15 mouse cellular contexts compared by ENCODE assay signal in genomic region chr3:90064383-90064782, GRCm38 (mm10).
"Had no signal": no experiment of that assay in that cellular context is flagged by ENCODE, and none has a peak within 500 bp of the region (broad histone marks: within the 10 kb centered on the region; RNA-seq: fewer than 3 reads in every experiment).

No protein-coding gene starts in this region.

- ATAC-seq: liver, postnatal 0 days had no signal

- H3K4me2 ChIP-seq: kidney, embryonic 15.5 days; limb, embryonic 12.5 days; liver, embryonic 13.5 days; neural tube, embryonic 12.5 days; stomach, embryonic 15.5 days had no signal

- H3K27me3 ChIP-seq: kidney, embryonic 15.5 days; limb, embryonic 12.5 days; liver, embryonic 13.5 days; neural tube, embryonic 12.5 days; stomach, embryonic 15.5 days had no signal

- H3K9ac ChIP-seq: kidney, embryonic 15.5 days; limb, embryonic 12.5 days; liver, embryonic 13.5 days; liver, postnatal 0 days; neural tube, embryonic 12.5 days; stomach, embryonic 15.5 days had no signal

- DNase-seq: kidney, adult 18-20 months; kidney, postnatal 25 days; layer of hippocampus, adult 9-11 months; liver; liver, embryonic 13.5 days; liver, postnatal 0 days; midbrain, embryonic 14.5 days; right cerebral cortex, postnatal 14 days; thymus, adult 18-20 months; thymus, postnatal 25 days had no signal

- H3K27ac ChIP-seq: liver, embryonic 13.5 days; midbrain, embryonic 10.5 days; neural tube, embryonic 12.5 days; stomach, embryonic 15.5 days had no signal

- H3K9me3 ChIP-seq: kidney, embryonic 15.5 days; limb, embryonic 12.5 days; liver, embryonic 13.5 days; midbrain, embryonic 10.5 days; neural tube, embryonic 12.5 days; stomach, embryonic 15.5 days had no signal

- H3K4me3 ChIP-seq: kidney, embryonic 15.5 days; limb, embryonic 12.5 days; liver, embryonic 13.5 days; midbrain, embryonic 10.5 days; neural tube, embryonic 12.5 days; stomach, embryonic 15.5 days had no signal

- H3K4me1 ChIP-seq: kidney, embryonic 15.5 days; limb, embryonic 12.5 days; liver, embryonic 13.5 days; neural tube, embryonic 12.5 days; stomach, embryonic 15.5 days had no signal
